Mouse (Mus musculus) adrenal gland, adult 18-20 months (tissue): ENCODE results near the gene Esyt3. TPM values are rescaled to one million over a fixed set of nuclear protein-coding genes. Genes with fewer than 3 reads are reported as not detected.

ENCODE experiments used
- DNase-seq, 2 experiments: peaks; one replicate each; pipeline ENCODE4 v3.0.0; 2021 to 2022; ENCODE audit warnings: low spot score in 2 of 2
- long read RNA-seq, 2 experiments: library from polyadenylated mRNA; stranded (forward); transcript quantifications; one replicate each; pipeline ENCODE4 v2.0.0; 2021
- total RNA-seq, 2 experiments: library from RNA; stranded (reverse); gene quantifications; 1 replicate in 1 of 2; 2 replicates in 1 of 2; pipeline ENCODE4 v1.2.3; 2021

Gene Esyt3
- 1 to 10 TPM in 1 of 2 experiments, under 1 TPM in 1; 0.36 to 1.3 TPM for total RNA-seq
- long read RNA-seq, experiment 1, result 0 reads
- long read RNA-seq, experiment 2, partial matches to known transcripts, result 1 of 1 reads
- long read RNA-seq, experiment 2, other reads (novel, unspliced or antisense), result 0 of 1 reads

DNA sequence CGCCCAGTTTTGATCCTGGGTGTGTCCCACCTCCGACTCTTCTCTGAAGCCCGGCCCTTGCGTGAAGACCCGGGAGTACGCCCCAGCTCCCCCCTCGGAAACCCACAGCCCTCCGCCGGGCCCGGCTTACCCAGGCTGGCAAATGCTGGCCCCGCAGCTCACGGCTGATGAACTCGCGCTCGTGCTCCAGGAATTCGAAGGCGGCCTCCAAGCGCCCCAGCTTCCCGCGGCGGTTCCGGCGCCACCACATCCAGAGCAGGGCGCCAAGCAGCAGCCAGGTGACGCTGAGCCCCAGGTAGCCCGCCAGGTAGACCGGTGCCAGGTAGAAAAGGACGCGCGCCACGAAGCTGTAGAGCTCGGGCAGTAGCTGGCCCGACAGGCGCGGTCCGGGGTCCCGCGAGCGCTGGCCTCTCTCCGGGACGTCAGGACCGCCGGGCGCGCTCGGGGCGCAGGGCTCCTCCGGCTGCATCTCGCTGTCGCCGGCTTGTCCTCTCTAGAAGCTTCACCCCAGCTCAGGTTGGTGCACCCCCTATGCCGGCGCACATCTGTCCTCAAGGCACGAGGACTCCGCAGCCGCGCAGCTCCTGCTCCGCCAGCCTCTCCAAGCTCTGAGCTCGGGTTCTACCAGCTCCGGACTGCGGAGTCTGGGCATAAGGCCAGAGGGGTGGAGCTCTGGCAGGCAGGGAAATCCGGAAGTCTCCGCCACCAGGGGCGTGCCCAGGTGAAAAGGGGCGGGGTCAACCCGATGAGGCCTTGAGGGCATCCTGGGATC is at the start of gene Esyt3:
Gene Esyt3 (minus strand): TSS at position 637 of the 772 bp plus-strand sequence.
- peak; percentile 42 for DNase-seq

DNA sequence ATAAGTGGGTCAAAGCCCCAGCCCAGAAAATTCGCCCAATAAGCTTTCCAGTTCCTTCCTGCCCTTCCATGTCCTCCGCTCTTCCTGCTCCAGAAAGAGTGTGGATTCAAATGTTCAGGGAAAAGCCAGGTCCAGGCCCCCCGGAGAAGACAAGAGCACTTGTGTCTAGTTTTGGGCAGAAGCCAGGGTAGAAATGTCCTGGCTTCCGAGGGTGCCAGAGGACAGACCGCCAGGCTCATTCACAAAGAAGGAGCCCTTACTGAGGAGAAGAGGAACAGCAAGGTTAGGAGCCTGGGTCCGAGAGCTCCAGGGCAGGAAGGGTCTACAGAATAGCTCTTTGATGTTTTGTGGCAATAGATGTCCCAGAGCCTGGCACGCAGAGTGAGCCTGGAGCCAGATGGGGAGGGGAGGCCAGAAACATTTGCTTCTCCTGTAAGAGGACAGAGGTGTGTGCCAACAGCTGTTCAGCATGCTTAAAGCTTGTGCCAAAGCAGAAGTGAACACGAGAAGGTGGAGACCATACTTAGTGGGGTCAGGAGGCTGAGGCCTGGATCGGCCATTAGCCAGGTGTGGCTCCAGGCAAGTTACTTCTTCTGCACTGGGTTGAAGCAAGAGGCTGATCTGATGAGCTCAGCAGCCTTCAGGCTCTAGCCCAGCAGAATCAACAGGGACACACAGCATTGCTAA is 43.1 kb upstream of the Esyt3 start:
- no peak for DNase-seq

DNA sequence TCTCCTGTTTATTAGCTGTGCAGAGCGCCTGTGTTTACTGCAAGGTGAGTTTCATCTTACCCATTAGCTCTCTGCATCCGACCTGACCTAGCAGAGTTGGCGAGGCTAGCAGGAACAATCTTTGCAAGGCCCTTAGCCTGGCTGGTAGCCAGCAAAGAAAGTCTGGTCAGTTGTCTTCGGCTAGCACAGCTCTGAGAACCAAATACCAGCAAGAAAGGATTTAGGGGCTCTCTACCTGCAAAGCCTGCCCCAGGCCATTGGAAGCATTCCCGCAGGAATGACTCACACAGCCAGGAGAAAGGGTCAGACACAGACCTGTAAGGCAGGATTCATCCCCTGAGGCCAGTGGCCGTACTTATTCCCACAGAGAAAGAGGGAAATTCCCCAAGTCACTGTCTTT is 42.4 kb upstream of the Esyt3 start:
- DNase-seq, result peak; percentile 44 to 47

DNA sequence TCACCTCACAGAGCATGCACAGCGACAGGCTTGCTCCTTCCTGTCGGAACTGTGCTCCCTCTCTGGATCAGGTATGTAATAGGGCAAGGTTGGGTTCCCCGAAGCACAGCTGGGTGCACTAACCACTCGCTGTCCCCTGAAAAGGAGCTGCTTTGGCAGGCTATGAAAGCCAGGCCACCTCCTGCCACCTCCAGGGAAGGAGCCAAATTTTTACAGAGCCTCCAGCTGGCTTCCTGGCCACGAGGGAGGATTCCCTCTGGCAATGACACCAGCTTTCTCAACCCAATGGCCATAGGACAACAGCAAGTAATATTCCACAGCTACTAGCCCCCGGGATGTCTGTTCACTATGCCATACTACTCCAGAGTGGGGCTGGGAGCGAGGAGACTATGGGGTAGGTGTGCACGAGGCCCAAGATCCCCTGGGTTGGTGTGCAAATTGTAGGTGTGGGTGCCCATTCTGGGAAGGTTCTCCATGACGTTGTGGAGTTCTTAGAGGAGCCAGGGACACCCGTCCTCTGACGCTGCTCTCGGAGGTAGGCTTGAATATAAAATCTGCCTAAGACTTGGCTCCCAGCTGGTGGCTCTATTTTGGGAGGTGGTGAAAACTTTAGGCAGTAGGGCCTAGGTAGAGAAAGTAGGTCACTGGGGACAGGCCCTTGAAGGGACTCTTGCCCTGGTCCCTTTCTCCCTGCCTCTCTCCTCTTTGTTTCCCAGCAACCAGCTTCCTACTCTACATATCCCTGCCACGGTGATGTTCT is 38.9 kb upstream of the Esyt3 start:
- DNase-seq, result no peak

DNA sequence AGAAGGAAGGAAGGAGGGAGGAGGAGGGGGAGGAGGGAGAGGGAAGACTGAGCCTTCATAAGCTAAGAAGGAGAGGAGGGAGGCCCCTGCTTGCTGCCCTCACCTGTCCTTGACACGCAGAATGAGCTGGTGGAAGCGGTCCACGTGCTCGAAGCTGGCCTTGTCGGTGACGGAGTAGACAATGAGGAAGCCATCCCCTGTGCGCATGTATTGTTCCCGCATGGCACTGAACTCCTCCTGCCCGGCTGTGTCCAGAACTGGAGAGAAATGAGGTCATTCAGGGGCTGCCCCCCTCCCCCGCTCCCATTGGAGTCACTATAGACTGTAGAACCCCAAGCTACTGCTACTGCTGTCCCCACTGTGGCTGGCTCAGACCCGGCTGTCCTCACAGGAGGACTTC is 36.0 kb upstream of the Esyt3 start:
- DNase-seq, result peak; percentile 48 to 49

DNA sequence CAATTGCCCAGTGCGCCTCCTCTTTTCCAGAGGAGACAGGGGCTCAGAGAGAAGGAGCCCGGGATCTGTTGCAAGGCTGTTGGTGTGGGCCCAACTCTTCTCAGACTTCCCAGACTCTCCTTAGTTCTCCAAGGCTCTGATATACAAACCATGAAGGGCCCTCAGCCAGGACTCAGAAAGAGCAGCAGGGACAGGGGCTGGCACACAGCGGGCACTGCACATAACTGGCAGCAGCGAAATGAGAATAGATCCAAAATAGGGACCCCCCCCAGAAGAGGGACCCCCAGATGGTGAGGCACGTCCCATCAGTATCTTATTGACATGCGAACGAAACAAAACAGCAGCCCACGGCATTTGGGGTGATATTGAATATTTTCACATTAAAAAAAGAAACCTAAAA is 34.8 kb upstream of the Esyt3 start:
- no peak for DNase-seq

DNA sequence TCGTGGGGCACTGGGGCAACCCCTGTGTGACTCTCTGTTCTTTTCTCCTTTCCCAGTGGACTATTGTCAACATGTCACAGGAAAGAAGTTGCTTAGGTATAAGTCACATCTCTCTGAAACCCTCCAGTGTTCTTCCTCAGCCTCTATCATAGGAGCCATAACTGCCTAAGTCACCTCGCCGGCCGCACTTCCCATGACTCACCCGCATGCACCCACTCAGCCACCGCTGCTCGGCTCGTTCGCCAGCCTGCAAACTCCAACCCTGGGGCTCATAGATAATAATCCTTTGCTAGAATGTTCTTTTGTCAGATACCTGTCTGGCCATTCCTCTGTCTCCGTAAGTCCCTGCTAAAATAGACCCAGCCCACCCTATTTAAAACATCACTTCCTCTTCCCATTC is 33.2 kb upstream of the Esyt3 start:
- DNase-seq, result no peak

DNA sequence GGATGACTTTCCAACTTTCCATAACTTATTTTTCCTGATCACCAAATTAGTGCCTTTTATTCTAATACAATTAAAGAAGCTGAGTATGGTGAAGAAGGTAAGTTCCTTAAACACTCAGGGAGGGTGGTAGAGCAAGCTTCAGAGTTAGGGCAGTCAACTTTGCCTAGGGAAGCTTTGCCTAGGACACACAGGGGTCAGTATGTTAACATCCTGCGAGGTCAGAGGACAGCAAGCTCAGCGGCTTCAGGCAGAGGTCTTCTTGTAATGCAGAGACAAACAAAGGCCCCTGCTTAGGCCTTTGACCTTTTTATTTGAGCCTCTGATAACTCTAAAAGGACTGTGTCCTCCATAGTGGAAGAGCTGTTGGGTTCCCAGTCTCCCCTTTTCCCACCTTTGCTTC is 32.4 kb upstream of the Esyt3 start:
- no peak for DNase-seq

DNA sequence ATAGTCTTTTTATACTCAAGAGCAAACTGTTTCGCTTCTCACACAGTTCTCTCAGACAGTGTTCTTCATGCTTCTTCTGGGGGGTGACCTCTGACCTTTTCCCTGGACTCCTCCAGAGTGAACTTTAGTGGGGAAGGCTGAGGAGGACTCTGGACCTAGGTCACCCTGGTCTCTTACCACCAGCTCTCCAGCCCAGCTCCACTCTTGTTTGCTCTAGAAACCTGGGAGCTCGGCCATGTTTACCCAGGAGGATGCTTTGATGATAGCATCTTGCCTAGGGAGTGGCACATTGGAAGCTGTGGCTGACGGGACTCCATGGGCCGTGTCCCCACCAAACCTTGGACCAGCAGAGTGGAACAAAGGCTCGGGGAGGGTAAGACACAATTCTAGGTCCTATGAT is 31.8 kb upstream of the Esyt3 start:
- no peak for DNase-seq

DNA sequence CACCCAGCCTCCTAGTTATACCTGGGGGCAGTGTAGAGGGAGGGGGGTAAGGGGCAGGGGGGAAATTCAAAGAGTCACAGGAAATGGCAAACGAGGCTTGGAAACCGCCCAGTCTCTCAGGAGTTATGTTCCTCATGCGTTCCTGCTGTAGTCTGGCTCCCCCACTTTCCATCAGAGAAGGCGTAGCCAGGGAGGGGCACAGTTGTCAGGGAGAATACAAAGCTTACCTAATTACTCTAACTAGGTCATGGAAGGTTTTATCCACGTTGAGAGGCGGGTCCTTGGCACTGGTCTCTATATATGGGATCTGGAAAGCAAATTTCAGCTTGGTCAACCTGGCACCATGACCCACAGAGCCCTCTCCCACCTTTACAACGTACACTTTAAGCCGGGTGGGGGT is 31.1 kb upstream of the Esyt3 start:
- DNase-seq, result no peak

DNA sequence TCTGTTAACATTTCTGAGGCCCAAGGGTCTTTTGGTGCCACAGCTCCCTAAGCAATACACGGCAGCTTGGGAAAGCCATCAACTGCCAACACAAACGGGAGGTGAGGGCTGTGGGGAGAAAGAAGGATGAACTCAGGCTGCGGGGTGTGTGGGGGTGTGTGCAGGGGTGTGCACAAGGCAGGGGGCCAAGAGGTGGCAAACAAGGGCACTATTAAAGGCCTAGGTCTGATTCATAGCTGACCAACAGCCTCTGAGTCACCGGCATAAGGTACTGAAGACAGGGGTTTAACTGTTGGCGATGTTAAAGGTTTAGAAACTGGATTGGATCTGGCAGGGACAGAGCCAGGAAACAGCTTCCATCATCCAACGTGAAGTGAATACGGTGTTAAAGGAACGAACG is 30.5 kb upstream of the Esyt3 start:
- DNase-seq, result peak in 1 of 2 experiments; percentile 63

DNA sequence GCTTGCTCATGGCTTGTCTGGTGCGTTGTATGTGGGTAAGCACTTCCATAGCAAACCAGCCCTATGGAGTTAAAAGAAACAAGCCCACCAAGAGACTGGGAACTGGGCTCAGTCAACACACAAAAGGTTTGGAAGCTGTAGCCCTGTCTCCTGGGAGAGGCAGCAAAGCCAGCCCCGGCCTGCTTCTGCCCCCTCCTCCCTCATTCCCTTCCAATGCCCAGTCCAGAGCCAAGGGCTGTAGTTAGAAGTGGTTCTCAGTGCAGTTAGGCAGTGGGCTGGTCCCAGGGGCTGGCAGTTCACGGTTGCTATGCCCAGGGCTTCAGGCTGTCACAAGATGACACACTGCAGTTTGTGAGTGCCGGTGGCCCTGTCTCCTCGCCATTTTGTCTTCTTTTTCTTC is 29.7 kb upstream of the Esyt3 start:
- no peak for DNase-seq

DNA sequence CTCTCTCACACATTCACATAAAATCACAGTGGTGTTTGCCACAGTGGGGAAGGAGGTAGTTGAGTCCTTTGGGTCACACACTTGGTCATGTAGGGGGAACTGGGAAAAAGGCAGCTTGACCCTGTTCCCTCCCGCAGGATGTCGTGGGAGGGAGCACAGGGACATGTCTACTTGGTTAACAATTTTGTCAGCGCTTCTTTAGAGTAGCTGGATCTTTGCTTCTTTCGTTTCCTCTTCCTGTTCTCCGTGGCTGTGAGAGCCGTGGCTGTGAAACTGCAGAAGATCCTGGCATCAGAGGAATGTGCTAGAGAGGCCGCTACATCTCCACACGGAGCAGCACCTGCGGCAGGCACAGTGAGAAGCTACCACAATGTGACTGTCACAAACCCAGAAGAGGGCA is 24.2 kb upstream of the Esyt3 start:
- no peak for DNase-seq

DNA sequence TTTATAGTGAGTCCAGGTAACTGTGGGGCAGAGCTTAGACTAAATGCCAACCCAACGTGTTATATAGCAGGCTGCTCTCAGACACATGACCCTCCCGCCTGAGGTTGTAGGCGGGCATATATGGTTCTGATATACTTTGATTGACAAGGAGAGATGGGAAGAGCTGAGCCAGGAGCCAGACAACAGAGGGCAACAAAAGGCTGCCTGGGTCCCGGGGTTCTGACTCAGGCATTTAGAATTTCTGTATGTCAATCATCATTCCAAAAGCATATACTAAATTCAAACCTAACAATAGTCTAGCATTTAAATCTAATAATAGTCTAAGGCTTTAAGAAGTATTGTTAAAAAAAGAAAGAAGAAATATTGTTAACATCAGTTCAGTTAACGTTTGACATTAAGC is 20.8 kb upstream of the Esyt3 start:
- no peak for DNase-seq

DNA sequence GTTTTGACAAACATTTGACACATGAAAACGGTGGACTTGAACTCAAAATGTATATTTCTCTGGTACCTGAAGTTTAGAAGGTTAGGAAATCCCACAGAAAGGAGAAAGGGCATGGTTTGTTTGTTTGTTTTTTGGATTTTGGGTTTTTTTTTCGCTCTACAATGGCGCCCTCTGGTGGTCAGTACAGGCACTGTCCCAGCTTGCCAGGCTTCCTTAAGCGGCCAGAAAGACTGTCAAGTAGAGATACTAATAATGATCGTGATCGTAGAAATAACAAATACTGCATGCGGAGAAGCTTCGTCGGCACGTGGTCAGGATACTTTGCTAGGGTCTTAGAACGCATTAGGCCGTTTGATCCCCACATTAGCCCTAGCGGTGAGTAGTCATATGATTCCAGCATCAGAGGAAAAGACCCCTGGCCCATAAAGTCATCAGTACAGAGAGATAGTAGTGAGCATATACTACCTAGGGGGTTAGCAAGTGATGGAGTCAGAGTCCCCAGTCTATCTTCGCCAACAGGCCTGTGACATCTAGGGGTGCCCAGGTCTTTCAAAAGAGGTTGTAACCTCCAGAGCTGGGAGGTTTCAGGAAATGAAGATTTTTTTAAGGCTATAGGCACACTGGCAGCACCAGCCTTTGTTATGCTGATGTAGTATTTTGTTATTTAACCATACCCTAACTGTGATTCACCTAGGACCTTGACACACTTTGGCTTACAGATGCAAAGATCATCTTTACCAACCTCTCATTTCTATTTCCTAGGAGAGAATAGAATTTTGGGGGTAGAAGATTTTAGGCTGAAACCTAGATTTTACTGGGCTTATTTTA is 18.4 kb upstream of the Esyt3 start:
- peak; percentile 69 to 71 for DNase-seq

DNA sequence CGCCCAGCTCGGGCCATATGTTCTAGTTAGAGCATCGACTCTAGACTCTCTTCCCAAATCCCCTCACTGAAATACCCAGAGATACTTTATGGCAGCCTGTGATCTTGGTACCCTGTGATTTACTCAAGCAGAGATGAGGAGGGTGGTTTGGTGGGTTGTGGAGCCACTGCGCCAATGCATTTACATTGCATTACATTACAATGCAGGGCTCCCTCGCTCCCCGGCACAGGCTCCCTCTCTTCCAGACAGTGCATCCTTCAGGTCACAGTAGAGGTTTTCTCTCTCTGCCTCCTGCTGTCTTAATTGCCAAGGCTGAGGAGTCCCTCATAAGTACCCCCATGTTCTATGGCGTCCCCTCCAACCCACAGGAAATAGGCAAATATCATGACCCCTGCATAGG is 10.1 kb upstream of the Esyt3 start:
- DNase-seq, result no peak

DNA sequence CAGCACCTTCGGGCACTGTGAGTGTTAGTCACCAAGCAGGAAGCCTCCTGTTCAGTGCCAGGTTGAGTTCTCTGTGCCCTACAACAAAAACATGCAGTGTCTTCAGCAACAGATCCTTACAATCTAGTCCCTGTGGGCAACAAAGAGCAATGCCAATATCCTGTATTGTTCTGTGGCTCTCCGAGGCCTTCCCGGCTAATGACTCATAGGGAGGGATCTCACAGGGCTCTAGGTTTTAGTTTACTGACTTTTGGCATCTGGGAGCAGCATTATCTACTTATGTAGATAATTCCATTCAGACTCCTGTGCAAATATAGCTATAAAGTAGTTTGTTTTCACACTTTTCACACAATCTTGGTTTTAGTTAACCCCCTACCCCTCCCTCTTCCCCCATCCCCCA is 7.5 kb upstream of the Esyt3 start:
- DNase-seq, result no peak

DNA sequence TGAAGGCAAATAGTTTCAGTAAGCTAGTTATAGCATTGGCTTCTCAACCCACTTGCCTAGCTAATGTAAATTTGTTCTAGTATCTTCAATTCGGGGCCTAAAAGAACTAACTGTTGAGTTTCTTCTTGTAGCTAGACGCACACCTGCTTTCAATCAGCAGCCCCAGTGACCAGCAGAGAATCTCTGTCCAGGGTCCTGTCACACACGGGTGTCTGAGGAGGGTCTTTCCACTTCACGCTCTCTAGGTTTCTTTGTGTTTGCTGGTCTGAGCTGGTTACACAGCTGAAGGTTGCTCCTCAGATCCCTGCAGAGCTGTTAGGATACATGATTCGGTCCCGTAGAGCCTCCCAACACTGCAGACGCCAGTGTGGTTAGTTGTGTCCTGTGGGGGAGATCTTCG is 4.7 kb upstream of the Esyt3 start:
- DNase-seq, result no peak

DNA sequence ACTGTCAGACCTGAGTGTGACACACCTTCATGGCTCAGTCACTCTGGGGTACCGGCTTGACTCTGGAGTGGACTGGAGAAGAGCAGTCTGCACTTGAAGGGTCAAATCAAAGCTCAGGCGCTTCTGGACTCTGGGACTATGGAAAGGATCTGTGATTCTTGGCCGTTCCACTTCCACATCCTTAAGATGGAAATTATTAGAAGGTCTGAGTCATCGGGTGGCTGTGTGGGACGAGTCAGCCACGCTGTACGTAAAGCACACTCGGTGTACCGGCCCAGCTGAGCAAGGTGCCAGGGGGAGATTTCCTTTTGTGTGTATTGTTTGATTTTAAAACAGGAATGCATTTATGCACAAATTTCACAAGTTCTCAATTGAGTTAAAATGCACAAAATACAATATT is 3.6 kb upstream of the Esyt3 start:
- no peak for DNase-seq

DNA sequence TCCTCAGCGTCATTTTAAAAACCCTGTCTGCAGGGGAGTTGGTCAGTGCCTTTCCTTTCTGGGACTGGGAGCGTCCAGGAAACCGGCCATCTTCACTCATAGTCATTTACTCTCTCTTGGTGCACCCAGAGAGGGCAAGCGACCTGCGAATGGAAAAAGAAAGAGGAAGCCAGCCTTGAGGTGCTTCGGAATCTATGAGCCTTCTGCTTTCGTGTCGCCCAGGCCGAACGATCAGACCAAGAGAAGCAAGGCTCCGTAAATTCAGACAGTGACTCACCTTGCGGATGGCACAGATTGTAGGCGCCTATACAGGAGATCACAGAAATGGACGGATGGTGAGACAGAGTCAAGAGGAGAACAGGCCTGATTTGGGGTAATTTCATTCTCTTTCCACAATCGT is 655 bp upstream of the Esyt3 start:
- no peak for DNase-seq

DNA sequence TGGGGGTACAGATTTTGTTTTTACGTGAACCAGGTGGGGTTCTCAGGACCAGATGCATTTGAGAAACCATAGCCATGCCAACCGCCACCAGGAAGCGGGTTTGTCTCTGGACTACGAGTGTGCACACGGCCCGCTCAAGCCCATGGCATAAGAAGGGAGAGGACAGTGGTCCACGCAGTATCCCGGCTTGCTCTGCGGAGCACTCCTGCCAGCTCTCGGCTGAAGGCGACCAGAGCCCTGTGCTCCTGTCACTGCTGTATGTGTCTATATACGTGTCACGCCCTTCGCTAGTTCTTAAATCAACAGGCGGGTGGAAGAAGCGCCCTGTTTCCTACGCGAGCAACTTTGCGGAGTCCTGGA is 816 bp downstream of the Esyt3 start:
- DNase-seq, result no peak
